Mouse (Mus musculus) thymus, postnatal 10 days (tissue): Measurements from ENCODE around the gene Tmem88b.
A peak's percentile ranks its signal among the peaks of the same experiment; 100 is the strongest.

ENCODE experiments used
- DNase-seq, 2 experiments: peaks; one replicate each; pipeline ENCODE4 v3.0.0; 2021; ENCODE audit warnings: low spot score in 2 of 2

Tmem88b gene

DNA sequence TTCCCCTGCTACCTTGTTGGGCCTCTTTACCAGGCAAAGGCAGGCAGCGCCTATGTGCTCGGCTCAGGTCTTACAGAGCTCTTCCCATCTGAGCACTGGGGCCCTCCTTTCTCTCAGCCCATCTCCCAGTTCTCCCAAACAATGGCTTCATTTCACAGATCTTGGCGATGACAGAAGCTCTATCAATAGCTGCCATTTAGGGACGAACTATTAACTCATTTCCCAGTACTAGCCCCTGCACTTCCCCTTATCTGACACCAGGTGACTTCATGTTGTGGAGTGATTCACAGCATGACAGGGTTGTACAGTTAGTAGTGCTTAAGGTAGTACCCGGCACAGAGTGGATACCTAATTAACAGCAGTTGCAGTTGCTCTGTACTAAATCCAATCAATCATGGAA is at the start of gene Tmem88b:
Gene Tmem88b, minus strand, starts transcription at position 56 of the 400 bp plus-strand sequence.
- no peak for DNase-seq

DNA sequence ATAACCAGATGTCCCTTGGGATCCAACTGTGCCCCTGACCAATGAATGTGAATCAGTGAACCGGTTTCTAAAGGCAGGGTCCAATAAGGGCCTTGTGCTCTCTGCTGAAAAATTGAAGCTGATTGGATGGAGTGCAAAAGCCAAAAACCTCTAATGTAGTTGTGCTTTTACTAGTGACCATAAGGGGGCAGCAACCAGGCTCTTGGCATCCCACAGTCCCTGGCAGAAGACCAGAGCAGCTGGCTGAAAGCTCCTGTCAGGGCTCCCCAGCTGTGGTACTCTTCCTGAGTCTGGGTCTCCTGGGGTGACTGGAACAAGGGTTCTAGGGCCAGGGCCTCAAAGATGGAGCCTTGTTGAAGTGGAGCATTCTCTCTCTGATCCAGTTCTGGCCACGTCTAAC is 48.2 kb upstream of the Tmem88b start:
- DNase-seq: peak; percentile 48 to 77

DNA sequence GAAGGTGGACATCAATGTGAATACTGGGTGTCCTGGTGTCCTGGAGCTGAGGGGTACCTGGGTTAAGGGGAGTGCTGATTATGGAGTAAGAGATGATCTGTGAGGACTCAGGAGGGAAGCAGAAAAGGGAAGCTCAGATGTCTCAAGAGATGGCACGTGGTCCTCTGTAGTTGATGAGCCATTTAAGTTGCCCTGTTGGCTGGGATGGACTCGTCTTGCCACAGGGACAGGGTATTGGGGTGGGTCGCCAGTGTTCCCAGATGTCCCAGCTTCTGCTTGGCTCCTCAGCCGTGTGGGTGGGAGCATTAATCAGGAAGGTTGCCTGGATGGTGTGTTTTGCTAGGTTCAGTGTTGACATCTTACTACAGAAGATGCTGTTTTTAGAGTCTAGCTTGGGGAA is 47.6 kb upstream of the Tmem88b start:
- DNase-seq: no peak

DNA sequence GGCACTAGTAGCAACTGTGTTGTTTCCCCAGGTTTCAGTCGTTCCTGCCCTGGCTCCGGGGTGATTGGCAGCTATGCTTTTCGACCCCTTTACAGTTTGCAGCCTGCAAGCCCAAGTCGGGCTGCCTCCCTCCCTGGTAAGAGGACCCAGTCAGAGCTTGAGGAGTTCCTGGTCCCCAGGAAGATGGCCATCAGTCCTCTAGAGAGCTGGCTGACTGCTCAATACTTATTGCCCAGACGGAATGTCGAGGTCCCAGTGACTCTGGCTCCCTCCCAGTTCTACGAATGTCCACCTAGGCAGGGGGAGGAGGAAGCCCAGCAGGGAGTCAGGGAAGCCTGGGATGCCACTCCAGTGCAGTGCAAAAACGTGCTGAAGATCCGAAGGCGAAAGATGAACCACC is 46.6 kb upstream of the Tmem88b start:
- DNase-seq: no peak

DNA sequence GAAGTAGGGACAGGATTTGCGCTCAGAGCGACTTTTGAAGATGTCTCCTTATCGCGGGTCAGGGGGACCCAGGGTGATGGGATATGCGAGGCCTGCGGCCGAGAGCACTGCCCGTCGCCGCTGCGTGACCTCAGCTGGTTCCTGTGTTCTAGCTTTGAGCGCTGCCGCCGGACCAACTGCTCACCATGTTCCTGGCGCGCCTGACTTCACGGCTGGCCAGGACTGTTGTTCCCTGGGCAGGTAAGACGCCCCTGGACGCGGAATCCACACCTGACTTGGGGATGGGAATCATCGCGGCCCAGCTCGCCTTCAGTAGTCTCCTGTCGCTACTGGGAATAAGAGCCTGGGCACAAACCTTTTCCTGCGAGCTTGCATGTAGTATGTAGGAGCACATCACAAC is 46.2 kb upstream of the Tmem88b start:
- no peak for DNase-seq

DNA sequence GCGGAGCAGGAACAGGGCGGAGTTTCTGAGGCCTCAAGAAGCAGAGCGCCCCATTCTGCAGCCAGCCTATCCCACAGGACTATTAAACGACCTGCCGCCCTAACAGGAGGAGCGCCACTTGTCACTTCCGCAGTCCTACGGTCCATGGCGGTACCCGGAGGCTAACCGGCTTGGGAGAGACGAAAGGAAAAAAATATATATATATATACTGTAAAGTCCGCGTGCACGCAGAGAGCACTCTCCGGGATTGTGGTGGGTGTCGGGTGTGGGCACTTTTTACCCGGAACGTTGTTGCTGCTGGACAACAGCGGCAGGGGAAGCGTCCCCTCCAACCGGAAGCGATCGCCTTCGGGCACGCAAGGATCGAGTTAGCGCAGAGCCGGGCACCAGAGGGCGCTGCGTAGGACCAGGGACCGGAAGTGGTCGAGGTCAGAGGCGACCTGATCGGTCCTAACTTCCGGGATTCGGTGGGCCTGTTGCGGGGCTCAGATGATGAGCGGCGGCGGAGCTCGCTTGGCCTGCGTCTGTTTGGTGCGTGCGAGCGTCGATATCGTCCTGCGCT is 45.6 kb upstream of the Tmem88b start, which contains the start of gene Aurkaip1:
Gene Aurkaip1, plus strand, starts transcription at position 68 of the 562 bp plus-strand sequence.
- peak; percentile 92 to 96 for DNase-seq

DNA sequence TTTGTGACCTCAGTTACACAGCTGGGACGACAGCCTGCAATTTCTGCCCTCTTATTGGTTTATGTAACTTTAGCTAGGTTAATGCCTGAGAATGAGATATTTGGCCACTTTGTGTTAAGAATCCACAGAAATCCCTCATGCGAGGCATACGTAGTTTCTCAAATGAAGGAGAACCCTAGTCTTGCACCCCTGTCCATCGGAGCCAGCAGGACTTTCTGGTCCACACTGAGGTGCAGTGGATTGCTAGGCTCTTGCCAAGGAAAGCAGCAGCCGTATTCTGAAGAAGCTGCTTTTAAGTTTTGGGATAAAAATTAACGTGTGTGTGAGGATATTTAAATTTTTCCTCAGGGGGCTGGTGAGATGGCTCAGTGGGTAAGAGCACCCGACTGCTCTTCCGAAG is 44.9 kb upstream of the Tmem88b start:
- DNase-seq: no peak

DNA sequence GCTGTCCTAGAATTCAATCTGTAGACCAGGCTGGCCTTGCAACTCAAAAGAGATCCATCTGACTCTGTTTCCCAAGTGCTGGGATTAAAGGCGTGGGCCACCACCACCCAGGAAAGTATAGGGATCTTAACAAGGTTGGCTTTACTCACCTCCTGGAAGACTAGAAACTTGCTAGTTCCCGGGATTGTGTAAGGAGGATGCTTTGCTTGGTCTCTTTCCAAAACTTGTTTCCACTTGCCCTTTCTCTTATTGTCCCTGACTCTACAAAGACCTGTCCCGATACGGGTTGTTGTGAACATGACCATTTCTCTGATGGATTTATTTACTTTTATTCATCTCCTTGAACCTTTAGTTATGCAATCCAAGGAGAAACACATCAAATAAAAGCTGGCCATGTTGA is 44.2 kb upstream of the Tmem88b start:
- DNase-seq: no peak

DNA sequence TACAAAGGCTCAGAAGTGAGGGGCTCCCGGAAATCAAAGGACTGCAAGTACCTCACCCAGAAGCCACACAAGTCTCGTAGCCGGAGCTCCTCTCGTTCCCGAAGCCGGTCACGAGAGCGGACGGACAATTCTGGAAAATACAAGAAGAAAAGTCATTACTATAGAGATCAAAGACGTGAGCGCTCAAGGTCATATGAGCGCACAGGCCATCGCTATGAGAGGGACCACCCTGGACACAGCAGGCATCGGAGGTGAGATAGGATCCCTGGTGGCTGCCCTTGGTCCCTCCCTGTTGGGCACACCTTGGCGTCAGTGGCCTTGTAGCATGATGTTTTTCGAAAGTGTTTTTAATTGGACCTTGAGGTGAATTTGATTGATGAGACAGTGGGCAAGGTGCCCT is 37.8 kb upstream of the Tmem88b start:
- no peak for DNase-seq

DNA sequence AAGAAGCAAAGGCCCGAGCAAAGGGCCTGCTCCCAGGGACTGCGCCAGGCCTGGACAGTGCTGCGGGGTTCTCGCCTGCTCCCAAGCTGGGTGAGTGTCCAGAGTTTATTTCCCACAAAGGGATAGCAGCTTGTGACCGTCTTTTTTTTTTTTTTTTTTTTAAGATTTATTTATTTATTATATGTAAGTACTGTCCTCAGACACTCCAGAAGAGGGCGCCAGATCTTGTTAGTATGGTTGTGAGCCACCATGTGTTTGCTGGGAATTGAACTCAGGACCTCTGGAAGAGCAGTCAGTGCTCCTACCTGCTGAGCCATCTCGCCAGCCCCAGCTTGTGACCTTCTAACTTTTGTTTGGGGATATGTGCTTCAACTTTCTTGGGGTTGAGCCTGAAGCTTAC is 35.4 kb upstream of the Tmem88b start:
- no peak for DNase-seq

DNA sequence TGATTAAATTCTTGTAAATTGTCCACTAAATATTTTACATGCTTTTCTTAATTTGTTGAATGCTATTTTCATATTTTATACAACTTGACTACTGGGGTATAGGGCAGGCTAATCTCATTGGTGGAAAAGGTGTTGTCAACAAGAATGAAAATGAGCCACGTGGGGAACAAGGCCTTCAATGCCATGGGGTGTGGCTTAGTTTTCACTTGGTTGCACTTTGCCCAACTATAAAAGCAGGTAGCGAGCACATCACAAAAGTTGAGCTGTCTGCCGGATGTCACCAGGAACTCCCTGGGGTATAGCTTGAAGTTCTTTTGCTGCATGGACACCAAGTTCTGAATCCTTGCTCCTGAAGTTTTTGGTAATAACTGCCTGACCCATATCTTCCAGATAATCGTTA is 31.9 kb upstream of the Tmem88b start:
- no peak for DNase-seq

DNA sequence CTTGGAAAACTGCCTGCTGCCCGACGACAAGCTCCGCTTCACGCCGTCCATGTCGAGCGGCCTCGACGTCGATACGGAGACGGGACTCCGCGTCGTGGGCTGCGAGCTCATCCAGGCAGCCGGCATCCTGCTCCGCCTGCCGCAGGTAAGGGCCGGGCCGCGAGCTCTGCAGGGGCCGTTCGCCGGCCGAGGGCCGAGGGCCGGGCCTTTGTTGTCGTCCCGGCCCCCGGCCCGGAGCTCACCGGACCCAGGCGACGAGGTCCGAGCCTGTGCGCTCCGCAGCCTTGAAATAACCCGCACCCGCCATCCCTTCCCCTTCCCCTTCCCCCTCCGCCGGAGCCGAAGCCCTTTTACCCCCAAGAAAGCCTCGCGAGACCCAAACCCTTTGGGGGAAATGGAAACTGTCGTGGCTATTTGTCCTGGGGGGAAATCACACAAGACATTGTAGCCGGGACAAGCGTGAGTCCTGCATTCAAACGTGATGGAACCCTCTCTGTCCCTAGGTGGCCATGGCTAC is 27.0 kb upstream of the Tmem88b start:
- peak; percentile 22 to 36 for DNase-seq

DNA sequence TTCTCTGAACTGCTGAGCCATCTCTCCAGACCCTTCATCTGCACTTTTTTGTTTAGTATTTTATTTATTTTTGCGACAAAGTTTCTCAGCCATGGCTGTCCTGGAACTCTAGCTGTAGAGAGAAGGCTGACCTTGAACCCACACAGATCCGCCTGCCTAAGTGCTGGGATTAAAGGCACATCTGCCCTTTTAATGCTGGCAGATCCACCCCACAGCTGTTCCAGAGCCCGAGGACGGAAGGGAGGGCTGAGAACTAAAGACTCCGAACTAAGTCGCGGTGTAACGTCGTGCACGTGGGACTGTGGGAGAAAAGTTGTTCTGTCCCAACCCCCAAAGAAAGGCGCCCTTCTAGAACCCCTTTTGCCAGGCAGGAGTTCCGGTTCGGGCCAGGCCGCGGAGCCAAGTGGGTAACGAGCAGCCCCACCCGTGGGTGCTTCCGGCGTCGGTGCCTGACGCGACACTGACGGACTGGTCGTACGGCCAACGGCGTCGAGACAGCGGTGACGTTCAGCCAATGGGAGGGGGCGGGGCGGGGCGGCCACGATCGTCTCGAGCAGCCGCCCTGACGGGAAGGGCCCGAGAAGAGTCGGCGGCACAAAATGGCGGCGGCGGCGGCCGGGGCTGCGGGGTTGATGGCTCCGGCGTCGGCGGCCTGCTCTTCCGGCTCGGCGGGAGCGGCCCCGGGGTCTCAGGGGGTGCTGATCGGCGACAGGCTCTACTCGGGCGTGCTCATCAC is 26.4 kb upstream of the Tmem88b start, which contains the start of gene Ccnl2:
Gene Ccnl2, plus strand, starts transcription at position 561 of the 736 bp plus-strand sequence.
- DNase-seq: peak; percentile 90 to 93

DNA sequence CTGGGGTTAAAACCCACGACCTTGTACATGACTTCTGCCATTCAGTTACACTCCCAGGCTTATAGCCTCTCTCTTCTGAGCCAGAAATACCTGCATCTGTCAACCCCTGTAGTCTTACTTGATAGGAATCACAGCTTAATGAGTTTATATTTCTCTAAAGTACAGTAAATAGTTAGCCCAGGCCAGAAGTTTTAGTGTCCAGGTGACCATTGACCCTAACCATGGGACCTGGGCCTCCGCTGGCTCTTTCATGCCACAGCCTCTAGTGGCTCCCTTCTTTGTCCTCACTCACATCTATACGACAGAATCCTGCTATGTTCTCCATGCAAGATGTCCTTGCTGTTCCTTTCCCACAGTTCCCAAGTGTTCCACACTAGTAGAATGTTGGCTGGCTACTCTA is 22.2 kb upstream of the Tmem88b start:
- DNase-seq: no peak

DNA sequence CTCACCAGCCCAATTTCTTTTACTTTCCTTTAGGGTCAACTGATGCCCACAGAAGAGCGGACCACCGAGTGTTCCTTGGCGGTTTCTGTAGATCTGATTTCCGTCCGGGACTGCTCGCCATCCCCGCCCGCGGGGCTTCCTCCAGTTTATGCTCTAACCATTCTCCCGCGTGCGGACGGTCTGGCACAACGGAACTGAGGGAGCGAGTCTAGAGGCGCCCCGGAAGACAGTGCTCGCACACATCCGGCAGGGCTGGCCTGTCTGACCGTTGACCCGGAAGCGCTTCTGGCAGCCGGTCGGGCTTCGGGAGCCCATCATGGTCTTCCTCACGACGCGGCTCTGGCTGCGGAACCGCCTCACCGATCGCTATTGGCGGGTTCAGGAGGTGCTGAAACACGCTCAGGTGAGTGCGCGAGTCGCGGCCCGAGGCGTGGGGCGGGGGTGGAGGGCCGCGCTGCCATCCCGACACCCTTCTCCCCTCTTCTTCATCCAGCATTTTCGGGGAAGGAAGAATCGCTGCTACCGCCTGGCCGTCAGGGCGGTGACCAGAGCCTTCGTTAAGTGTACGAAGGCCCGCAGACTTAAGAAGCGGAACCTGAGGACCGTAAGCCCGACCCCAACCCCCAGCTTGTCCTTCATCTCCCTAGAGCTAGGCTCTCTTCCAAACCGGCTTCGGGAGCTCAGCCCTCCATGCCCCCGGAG is 17.8 kb upstream of the Tmem88b start:
- peak; percentile 94 to 98 for DNase-seq

DNA sequence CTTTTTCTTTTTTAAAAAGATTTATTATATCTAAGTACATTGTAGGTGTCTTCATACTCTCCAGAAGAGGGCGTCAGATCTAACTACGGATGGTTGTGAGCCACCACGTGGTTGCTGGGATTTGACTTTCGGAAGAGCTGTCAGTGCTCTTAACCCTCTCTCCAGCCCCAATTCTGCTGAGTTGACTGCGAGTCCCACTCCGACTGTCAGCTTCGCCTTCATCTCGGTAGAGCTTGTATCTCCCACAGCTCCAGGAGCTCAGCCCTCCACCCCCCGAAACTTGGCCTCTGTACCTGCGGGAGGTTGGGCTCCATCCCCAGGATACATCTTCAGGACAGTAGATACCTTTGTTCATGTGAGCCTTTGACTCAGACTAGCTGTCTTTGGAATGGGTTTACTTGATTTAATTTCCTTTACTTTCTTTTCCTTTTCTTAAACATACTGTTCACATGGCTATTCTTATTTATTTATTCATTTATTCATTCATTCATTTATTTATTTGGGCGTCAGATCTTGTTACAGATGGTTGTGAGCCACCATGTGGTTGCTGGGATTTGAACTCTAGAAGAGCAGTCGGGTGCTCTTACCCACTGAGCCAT is 17.2 kb upstream of the Tmem88b start, which contains the start of gene Mrpl20:
Gene Mrpl20, plus strand, starts transcription at position 138 of the 599 bp plus-strand sequence.
- DNase-seq: no peak

DNA sequence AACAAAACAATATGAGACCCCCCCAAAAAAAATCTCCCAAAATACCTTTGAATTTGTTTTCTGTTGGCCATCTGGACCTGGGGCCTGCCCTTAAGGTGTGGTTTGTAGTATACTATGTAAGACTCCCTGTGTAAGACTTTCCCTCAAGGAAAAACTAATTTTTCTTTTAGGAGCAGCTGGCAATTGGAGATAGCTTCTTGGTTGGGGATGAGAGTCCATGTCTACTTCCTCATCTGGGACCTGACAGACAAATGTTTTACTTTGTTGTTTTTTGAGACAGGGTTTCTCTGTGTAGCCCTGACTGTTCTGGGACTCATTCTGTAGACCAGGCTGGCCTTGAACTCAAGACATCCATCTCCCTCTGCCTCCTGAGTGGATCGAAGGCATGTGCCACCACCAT is 16.4 kb upstream of the Tmem88b start:
- no peak for DNase-seq

DNA sequence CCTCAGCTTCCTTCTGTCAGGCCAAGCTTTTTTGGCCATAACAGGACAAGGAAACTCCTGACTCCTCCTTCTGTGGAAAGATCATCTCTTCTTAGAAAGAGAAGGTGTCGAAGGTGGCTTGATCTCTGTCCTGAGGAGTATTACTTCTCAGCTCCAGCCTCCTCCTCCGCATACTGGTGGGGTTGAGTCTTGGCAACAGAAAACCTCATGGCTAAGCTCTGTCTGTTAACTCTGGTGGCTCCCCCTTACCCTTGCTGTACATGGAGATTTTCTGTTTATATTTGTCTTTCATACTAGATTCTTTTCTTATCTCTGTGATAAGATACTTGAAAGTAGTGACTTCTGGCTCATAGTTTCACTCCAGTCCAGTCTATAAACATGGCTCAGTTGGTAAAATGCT is 8.1 kb upstream of the Tmem88b start:
- DNase-seq: no peak

DNA sequence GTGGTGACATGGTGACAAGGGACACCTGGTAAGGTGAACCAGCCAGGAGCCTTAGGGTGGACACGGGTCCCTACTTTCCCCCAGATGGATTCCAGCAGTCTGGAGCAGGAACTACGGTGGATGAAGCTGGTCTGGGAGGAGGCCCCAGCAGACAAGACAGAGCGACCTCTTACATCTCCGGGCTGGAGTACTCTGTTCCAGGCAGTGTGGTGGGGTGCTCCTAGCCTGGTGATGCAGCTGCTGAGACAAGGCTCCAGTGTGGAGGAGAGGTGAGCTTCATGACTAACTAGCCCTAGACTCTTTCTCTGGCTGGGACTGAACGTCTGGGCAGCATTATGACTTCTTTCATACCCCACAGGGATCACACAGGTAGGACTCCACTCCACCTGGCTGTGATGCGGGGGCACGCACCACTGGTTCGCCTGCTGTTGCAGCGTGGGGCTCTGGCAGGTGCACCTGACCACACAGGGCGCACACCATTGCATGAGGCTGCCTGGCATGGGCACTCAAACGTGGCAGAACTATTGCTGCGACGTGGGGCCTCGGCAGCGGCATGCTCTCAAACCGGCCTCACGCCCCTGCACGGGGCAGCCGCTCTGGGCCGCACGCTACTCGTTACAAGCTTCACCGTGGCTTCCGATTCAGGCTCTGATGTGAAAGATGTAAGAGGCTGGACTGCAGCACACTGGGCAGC is 5.7 kb upstream of the Tmem88b start:
- no peak for DNase-seq

DNA sequence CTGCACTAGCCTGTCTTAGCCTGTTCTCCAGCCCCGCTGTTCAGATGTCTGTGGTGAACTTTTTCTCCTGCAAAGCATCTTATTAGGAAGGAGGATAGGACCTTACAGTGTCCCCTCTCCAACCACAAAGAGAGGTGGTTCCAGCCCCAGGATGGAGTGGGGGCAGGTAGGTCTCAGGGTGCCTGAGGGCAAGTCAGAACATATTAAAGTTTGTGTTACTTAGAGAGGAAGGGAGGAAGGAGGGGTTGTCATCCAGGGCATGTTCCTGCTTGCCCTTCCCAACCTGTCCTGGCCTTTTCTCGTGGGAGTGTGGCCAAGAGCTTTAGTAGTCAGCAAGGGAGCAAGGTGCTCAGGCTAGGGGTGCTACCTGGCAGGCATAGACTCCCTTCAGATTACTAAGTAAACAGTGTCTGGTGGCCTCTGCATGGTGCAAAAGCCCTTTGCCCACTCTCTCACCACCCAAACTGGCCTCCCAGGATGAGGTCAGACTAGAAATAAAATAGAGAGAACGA is 5.0 kb upstream of the Tmem88b start:
- no peak for DNase-seq

DNA sequence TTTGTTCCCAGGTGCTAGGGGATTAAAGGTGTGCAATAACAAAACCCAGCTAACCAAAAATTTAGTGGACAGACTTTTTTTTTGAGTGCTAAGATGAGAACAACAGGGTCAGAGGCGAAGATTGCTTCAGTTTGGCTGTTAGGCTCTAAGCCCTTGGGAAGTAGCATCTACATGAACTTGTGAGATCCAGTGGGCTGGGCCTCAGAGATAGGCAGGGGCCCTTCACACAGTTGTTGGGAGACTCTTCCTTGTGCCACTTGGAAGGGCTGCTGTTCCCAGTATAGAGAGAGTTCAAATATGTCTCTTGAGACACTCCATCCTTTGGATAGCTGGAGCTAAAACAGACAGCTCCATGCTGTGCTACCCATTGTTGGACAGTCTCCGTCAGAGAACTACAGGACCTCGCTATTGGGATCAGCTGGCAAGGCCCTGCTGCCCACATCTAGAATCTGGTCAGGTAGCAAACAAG is 4.4 kb upstream of the Tmem88b start, which contains the start of gene Ankrd65:
Gene Ankrd65, plus strand, starts transcription at position 419 of the 469 bp plus-strand sequence.
- DNase-seq: no peak
